Mouse (Mus musculus): ENCODE results near the gene Helt. TPM values are rescaled to one million over a fixed set of nuclear protein-coding genes. Genes with fewer than 3 reads are reported as not detected.

Gene Helt
- total RNA-seq, 2 experiments from 2014 or later = not detected

- intact Hi-C loops (cut with DNase I) = no loop called here
- no peak for DNase-seq (ENCODE audit: low spot score in 2 of 2)
Measured at GRCm38 (mm10) chr8:46251561-46251960, 42.9 kb downstream of the Helt start.

- intact Hi-C loops (cut with DNase I) = no loop called here
- no peak for DNase-seq (ENCODE audit: low spot score in 2 of 2)
Measured at GRCm38 (mm10) chr8:46246346-46246745, 48.1 kb downstream of the Helt start.

GRCm38 (mm10) chr8:46242946-46243345 lies 51.5 kb downstream of the Helt start:
- intact Hi-C loops (cut with DNase I) = loop anchor here (1.0 to 5.0 kb wide), 4 partner anchors 38 to 709 kb away; no protein-coding TSS in a partner anchor
- no peak for DNase-seq (ENCODE audit: low spot score in 2 of 2)

Other genes starting within 250 kb of the Helt start
- 10 to 100 TPM; 21.4 to 22.8 TPM for gene Cfap97, start 142.9 kb downstream of the Helt start, total RNA-seq (2021)
- 10 to 100 TPM; 46.3 to 48.2 TPM for gene Snx25, start 142.5 kb downstream of the Helt start, total RNA-seq (2021)
- gene Slc25a4, start 83.4 kb downstream of the Helt start, total RNA-seq (2021) = 100 to 1,000 TPM; 569 to 580 TPM
- 10 to 100 TPM; 42.2 to 49.0 TPM for gene Acsl1, start 176.4 kb upstream of the Helt start, total RNA-seq (2021)